11 mouse cellular contexts compared by ENCODE assay signal in genomic region chr16:91265972-91266371, GRCm38 (mm10). TPM values are rescaled to one million over a fixed set of nuclear protein-coding genes. Genes with fewer than 3 reads are reported as not detected.
DNase-seq lines count a peak whose midpoint lies in the region.
"Had no signal": no experiment of that assay in that cellular context is flagged by ENCODE, and none has a peak within 500 bp of the region (broad histone marks: within the 10 kb centered on the region; RNA-seq: fewer than 3 reads in every experiment).

No protein-coding gene starts in this region.

- DNase-seq in adrenal gland, adult 2 months: peak; percentile 29
- no peak for DNase-seq in adrenal gland, adult 8-10 months
- peak; percentile 76 for DNase-seq in layer of hippocampus, adult 11-12 months (ENCODE audit: low spot score)
- DNase-seq in layer of hippocampus, adult 9-10 months (ENCODE audit: low spot score): no peak
- DNase-seq in layer of hippocampus, postnatal 14 days (ENCODE audit: low spot score in 2 of 2): peak; percentile 66 to 83
- peak; percentile 88 to 90 for DNase-seq in right cerebral cortex, postnatal 10 days (ENCODE audit: low spot score in 2 of 2)
- DNase-seq in thymus, postnatal 25 days: no peak
- DNase-seq in kidney, adult 9 months: no peak
- DNase-seq: lung, postnatal 4 days had no signal

RNA-seq across cellular contexts. Expression of gene Olig1, which starts 3.6 kb away (rescaled TPM):
- under 1 TPM; 0.37 to 0.86 TPM for total RNA-seq in adrenal gland, adult 2 months (2021)
- polyA plus RNA-seq in adrenal gland, adult 2 months (2012; rRNA removed): 0.49 and 2.2 TPM in 2 replicates
- total RNA-seq in adrenal gland, adult 8-10 months (2022): under 1 TPM in 1 of 4 experiments, not detected in 3; 0.20 TPM
- 100 to 1,000 TPM; 200 to 207 TPM for total RNA-seq in layer of hippocampus, postnatal 14 days (2021)
- total RNA-seq: MEL had no signal

RNA-seq across cellular contexts. Expression of gene Olig2, which starts 40.7 kb away (rescaled TPM):
- not detected for total RNA-seq in adrenal gland, adult 2 months (2021)
- polyA plus RNA-seq in adrenal gland, adult 2 months (2012; rRNA removed): not detected in 2 replicates
- not detected for total RNA-seq in adrenal gland, adult 8-10 months (2022)
- 10 to 100 TPM; 48.5 to 49.1 TPM for total RNA-seq in layer of hippocampus, postnatal 14 days (2021)
- total RNA-seq: MEL had no signal
- polyA plus RNA-seq: limb, embryonic 15.5 days had no signal

Comparison
In these comparisons a context has a peak if more than half of its experiments do, and no peak if none do; other contexts are left out.
1. DNase-seq: peak in adrenal gland, adult 2 months (single experiment), layer of hippocampus, adult 11-12 months (single experiment), layer of hippocampus, postnatal 14 days (2 of 2) and right cerebral cortex, postnatal 10 days (2 of 2); none in adrenal gland, adult 8-10 months (single experiment), layer of hippocampus, adult 9-10 months (single experiment), thymus, postnatal 25 days (single experiment) and kidney, adult 9 months (single experiment).
2. RNA of gene Olig1, which starts 3.6 kb away (total RNA-seq): 200 to 207 TPM in layer of hippocampus, postnatal 14 days; 0.37 to 0.86 TPM in adrenal gland, adult 2 months and 0.20 TPM in adrenal gland, adult 8-10 months; every median in the first group is over 100 times any median in the second.
3. RNA of gene Olig2, which starts 40.7 kb away (total RNA-seq): 48.5 to 49.1 TPM in layer of hippocampus, postnatal 14 days; not detected in adrenal gland, adult 2 months and not detected in adrenal gland, adult 8-10 months; every median in the first group is over 10 times any median in the second.